Mouse (Mus musculus) monocyte, adult 5-6 weeks (primary cell): ENCODE measurements around the gene Ppard. TPM values are rescaled to one million over a fixed set of nuclear protein-coding genes. Genes with fewer than 3 reads are reported as not detected.

Source experiments
- ATAC-seq: fragments of 153-309, 156-312 bp; replicated peaks from 2 replicates; pipeline ENCODE4 v1.8.0; 2017; ENCODE audit warnings: mild to moderate bottlenecking; ENCODE audit not compliant: low TSS enrichment, insufficient number of reproducible peaks, severe bottlenecking, poor library complexity, low FRiP score
- total RNA-seq: library from RNA; stranded (forward); fragments of 200-1000, 200-491, 200-594 nt; gene quantifications from 3 replicates; pipeline ENCODE4 v1.2.3, GENCODE M21; 2017

Ppard gene
- total RNA-seq, 1 experiment from 2014 or later = 4.7 TPM

DNA sequence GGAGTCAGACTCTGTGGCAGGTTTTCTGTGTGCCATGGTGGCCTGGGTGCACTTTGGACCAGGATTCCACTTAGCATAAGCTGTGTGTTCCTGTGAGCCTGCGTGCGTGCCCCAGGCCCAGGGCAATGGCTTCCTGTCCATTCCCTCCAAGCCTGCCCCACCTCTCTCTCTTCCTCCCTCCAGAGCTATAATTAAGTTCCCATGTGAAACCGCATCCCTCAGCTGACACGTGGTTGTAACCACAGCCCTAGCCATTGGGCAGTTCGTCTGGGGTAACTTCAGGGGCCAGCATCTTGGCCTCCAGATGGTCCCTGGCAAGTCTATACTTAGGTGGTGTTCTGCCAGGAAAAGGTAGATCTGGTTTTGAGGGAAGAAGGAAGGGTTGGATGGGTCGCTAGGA lies 15.1 kb downstream of the Ppard start:
- peak; percentile 85 for ATAC-seq

DNA sequence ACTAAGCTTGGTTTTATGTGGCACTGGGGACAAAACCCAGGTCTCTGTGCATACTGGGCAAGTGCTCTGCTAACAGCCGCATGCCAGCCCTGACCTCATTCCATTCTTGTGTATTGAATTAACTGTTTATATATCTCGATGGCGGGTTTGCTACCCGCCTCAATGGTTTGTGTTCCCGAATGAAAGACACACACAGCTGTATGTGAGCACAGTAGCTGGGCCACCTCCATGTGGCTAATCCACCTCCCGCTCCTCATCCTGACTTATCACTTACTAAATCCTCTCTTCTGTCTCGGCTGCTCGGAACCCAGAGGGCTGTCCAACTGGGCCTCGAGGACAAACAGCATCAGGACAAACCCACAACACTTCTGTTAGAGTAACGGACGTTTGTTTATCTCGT lies 16.6 kb downstream of the Ppard start:
- no peak for ATAC-seq

DNA sequence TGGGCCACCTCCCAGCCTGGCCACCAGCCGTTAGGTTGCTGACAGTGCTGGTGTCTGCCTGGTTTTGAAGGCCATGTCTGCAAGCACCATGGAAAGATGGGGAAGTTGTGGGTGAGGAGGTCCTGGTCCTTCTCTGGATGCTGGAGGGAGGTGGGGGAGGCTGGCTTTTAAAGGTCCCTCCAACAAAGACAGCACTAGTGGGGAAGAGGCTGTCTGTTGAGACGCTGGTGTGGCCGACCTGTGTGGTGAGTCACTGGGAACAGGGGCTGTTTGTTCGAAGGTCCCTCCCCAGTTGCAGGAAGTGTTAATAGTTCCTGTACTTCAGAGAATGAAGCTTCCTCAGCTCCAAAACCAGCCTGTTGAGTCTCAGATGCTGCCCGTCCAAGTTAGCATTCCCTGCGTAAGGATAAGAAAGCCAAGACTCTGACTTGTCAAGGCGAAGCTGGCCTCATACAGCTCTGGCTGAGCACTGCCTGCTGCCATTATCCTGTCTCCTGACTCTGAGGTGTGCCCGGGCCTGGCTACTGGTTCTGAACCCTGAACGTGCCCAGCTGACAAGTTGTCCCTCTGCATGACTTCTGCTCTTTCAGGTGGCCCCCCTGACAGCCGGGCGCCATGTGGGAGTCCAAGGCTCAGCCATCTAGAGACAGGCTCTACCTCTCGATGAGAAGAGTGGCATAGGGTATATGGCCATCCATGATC lies 19.2 kb downstream of the Ppard start:
- ATAC-seq = peak; percentile 21; the same call in 1 of the 2 replicates

DNA sequence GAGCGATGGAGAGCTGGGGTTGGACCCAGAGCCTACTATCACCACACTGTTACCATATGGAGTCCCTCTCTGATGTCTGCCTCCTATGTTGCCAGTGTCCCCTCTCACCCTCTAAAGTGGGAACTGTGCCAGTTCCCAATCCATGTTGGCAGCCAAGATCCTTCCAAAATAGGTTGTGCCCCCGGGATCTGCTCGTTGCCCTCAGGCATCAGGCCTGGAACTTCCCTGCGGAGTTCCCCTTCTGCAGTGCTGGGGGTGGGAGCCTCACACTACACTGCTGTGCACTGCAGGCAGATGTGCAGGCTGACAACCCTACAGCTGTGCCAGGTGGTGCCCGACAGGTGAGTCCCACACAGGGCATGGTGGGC lies 19.8 kb downstream of the Ppard start:
- no peak for ATAC-seq

DNA sequence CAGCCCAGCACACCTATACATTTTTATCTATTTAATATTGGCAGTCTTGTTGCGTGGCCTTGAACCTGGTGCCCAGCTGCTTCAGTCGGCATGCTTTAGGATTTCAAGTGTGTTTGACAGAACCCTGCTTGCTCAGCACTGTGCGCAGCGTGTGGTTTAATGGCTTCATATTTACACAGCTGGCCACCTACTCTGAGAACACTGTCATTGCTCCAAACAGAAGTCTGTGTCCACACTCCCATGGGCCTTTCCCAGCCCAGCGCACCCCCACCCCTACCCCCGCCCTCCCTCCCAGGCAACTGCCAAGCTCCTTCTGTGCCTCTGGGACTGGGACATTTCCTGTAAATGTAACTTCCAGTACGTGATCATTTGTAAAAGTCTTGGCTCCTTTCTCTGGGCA lies 20.7 kb downstream of the Ppard start:
- ATAC-seq = no peak

DNA sequence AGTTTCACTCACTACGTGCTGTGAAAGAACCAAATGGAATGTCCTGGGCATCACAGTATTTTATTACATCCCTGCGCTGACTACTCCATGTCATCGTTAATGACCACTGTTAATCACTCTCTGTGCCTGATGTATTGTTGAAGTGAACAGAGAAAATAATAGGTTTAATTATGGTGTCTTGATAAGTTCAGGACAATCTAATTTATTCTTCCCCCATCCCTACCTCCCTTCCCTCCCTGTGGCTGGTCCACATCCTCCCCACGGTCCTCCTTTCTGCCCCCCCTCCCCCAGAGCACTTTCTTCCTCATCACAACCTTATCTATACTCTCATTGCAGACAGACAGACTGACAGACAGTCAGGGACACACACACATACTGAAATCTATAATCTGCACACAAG lies 22.3 kb downstream of the Ppard start:
- ATAC-seq = no peak

DNA sequence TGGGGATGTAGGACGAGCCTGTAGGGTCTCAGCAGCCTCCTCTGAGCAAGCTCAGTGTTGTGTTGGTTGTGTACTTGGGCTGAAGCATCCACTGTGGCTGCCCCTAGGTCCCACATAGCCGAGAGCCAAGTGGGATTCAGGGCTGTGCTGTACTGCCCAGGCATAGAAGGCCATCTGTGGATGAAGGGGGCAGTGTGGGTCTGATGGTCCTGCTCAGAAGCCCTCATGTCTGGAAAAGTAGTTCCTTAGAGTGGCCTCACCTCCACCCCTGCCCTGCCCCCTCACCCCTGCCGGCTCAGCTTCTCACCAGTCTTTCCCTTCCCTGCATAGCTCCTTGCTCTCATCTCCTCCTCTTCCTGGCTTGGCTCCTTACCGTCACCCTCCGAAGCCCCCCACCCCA lies 23.2 kb downstream of the Ppard start:
- ATAC-seq = no peak

DNA sequence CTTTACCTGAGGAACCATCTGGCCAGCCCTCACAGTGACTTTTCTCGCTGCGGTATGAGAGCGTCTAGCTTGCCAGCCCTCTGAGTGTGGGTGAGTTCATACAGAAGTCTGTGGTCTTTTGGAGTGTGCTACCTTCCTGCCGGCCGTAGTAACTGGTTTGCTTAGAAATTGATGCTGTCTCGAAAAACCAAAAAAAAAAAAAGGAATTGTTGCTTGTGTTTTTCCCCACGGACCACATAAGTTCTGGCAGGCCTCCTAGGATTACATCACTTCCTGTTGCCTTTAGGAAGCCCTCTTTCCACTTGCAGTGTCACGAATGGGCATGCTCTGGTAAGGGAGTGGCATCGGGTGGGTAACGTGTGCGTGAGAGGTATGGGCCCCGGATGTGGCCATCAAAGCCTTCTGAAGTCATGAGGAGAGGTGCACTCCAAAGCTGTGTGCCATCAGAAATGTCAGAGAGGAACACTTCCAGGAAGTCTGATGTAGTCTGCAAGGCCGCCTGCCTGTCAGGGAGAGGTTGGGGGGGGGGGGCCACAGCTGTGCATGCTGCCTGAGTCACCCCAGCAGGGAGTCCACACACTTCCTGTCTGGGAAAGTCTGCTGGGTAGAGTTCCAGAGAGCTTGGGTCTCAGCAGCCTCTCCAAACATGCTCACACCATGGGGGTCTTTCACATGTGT lies 24.3 kb downstream of the Ppard start:
- peak; percentile 61 for ATAC-seq

DNA sequence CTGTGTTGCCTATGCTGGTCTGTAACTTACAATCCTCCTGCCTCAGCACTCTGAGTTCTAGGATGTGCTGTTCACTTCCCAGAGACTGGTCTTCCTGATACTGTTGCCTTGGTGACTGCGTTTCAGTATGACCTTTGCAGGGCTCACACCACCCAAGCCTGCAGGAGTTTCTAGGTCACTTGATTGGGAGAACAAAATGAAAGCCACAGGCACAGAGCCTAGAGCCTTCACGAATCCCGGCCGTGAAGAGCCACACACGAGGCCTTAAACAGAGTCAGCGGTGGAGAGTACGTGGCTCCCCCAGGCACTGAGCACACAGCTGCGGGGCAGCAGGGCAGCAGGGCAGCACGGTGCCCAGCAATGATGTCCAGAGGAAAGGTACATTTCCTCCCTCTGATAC lies 25.8 kb downstream of the Ppard start:
- no peak for ATAC-seq

DNA sequence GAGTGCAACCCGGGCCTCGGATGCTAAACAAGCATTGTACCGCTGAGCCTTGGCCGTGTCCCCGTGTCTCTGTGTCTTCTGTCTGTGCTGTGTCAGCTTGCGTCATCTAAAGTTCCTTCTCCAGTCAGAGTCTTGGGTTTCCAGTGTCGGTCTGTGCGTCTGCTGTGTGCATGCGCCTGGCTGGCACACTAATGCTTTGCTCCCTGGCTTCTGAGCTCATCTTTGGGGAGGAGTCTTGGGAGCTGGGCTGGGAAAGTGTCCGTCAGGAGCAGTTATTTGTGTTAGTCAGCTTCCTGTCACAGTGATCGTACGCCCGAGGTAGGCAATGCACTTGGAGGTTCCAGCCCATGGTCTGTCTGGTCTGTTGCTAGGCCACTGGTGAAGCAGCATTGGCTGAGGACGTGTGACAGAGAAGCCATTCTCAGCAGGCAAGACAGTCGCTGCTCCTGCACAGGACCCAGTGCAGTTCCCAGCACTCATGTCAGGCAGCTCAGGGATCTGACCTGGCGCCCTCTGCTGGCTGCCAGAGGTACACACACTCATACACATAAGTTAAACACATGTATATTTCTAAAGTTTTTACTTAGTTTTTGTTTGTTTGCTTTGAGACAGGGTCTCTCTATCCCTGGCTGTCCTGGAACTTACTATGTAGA lies 27.5 kb downstream of the Ppard start:
- ATAC-seq = peak; percentile 59

DNA sequence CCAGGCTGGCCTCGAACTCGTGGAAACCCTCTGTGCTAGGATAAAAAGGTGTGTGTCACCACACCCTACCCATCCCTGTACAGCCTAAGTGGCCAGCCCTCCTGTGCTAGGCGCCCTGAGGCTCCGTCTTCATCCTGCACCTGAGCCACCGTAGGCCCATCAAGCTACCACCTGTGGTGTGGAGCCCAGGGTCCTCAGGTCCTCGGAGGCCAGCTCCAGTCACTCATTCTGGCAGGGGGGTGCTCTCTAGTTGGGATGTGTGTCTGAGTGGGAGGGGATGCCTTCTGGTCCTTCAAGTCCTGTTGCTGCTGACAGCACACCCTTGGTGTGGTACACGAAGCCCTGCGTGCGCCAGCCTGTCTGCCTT lies 28.0 kb downstream of the Ppard start:
- no peak for ATAC-seq

DNA sequence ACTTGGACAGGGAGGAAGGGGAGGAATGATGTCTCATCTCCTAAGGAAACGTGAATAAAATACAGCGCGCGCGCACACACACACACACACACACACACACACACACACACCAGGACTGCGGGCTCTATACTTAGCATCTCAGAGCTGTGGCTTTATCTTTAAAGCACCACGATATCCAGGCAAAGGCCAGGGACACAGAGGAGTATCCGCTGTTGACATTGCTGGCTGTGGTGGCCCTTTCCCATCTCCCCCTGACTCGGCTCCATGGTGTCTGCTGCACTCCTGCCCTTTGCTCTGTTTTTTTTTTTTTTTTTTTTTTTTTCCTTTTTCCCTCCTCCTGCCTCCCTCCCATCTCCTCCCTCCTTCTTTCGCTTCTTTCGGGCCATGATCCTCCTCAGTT lies 29.3 kb downstream of the Ppard start:
- no peak for ATAC-seq

DNA sequence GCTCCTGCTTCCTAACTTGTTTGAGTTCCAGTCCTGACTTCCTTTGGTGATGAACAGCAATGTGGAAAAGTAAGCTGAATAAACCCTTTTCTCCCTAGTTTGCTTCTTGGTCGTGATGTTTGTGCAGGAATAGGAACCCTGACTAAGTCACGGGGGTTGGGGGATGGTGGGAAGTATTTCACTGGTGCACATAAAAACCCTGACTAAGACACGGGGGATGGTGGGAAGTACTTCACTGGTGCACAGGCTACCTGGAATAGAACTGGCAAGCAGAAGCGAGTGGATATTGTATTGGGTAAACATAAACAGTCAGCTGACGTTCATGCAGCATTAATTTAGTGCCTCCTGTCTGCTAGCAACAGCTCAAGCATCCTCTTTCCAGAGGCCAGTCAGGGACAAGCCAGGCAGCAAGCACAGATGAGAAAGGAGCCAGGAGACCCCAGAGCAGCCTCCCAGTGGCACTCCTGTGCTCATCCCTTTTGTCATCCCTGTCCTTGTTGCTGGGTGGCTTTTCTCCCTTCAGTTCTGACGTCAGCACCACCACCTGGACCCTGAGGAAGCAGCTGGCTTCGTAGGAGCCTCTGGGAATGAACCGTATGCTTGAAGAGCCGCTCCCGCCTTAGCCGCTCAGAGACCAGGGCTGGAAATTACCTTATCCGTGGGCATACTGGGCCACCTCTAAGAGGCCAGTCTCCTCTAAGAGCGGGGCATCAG lies 30.8 kb downstream of the Ppard start:
- ATAC-seq = no peak

DNA sequence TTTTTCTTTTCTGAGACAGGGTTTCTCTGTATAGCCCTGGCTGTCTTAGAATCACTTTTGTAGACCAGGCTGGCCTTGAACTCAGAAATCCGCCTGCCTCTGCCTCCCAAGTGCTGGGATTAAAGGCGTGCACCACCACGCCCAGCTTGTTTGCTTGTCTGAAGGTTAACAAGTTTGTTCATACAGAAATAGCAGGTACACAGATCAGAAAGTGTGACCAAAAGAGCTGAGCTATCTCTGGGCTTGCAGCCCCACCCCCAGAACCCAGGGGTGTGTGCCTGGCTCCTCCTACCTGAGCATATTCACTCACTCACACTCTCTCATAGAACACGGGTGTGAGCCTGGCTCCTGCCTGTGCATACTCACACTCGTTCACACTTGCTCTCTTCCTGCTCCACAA lies 34.8 kb downstream of the Ppard start:
- ATAC-seq = no peak

DNA sequence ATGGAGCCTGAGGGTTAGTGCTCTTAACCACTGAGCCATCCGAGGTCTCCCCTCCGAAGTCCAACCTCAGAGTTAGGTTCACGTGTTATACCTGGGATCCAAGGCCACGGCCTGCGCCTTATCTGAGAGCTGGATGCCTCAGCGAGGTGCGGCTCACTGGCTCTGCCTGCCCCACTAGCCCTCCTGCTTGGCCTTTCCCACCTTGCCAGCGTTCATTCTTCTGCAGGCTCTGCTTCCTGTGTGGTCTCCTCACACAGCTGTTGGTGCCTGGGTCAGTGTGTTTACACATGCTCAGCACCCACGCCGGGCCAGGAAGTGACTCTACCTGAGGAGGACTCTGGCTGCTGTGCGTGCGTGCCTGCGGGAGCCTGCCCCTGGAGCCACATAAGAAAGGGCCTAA lies 37.7 kb downstream of the Ppard start:
- ATAC-seq = no peak

DNA sequence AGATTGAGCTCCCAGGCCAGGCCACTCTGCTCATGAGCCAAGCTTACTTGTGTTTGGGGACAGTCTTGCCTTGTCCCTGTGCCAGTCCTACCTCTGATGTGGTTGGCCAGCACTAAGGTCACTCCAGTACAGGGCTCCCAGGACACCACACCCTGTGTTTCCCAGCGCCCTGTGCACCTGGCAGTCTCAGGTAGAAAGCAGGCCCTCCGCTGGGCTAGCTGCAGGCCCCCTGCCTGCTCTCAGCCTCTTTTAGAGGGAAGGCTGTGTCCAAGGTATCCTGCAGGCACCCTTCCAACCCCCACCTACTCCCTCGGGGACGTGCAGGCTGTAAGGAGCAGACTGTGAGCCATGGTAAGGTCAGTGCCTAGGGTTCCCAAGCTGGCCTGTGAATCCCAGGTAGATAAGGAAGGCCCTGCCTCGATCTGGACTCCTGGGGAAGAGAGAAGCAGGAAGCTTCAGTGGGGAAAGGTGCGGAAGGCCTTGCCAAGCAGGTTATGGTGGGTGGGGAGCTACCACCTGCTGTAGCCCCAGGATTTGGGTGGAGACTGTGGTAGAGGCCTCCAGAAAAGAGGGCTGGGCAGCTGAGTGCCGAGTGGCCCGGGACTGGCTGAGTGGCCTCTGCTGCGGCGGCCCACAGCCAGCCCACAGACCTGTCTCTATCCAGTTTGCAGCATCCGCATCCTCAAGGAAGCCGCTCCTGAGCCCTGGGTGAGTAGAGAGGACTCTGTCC lies 39.2 kb downstream of the Ppard start:
- ATAC-seq = no peak

DNA sequence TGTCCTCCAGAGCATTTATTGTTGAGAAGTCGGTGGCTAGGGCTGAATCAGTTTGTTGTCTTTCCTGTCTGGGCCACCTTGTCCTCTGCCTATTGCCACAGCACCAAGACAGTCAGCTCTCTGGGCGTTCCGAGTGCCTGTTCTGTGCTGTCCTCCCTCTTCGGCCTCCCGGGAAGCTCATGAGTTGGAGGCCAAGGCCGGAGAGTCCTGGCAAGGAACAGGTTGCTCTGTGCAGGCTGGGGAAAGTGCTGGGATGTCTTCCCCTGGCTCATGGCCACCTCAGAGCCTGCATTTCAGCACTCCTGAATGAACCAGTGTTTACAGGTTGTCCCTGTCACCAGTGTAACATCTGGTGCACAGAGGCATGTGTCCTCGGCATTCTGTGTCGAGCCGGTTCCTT lies 39.8 kb downstream of the Ppard start:
- no peak for ATAC-seq

DNA sequence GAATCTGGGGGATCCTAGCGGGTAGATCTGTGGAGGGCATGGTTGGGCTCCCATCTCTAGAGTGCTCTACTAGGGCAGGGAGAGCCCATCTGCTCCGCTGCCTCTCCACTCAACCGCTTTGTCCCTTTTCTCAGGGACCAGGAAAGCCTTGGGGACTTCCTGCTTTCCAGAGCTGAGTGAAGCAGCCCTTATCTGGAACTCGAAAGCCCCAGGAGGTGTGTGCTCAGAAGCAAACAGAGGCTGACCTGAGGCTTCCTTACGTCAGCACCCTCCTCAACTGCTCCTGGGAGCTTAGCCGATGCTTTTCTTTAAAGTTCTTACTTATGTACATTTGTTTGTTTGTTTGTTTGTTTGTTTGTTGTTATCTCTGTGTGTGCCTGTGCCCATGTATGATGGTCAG lies 40.3 kb downstream of the Ppard start:
- ATAC-seq = no peak

DNA sequence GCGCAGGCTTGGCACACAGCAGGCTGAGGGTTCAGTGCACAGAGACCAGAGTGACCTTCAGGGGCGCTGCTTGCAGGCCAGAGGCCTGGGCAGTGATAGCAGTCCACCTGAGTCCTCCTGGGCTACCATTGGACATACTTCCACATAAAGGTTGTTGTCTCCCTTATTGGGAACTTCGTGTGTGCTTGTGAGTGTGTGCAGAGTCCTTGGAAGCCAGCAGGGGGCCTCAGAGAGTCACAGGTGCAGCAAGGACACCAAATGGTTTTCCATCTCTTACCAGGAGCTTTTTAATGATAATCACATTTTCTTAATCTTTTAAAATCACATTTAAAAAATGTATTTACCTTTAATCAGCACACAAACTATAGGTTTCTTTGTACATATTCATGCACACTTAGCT lies 42.2 kb downstream of the Ppard start:
- no peak for ATAC-seq
